Mouse (Mus musculus) embryonic facial prominence, embryonic 14.5 days (tissue): ENCODE data around the gene Art3. TPM values are rescaled to one million over a fixed set of nuclear protein-coding genes. Genes with fewer than 3 reads are reported as not detected.

Experiments used
- ATAC-seq: fragments of 200-750 bp; cut with Nextera tagmentation; 2 replicates; pipeline ENCODE4 v1.8.0; 2017; ENCODE audit warnings: low read depth, moderate number of reproducible peaks, moderate TSS enrichment
- DNase-seq: peaks from one replicate; pipeline ENCODE4 v3.0.0-alpha.2; 2015; ENCODE audit warnings: low spot score
- H3K27ac ChIP-seq: fragments of 300-500 bp; sonication (generic); replicated peaks from 2 replicates; pipeline ENCODE4 v1.5.1; 2014; ENCODE audit warnings: low read depth, mild to moderate bottlenecking, low read length, moderate library complexity
- H3K27me3 ChIP-seq: fragments of 300-500 bp; sonication (generic); replicated peaks from 2 replicates; pipeline ENCODE4 v1.6.1; 2014; ENCODE audit warnings: low read length; ENCODE audit not compliant: control insufficient read depth, insufficient read depth
- H3K36me3 ChIP-seq: fragments of 300-500 bp; sonication (generic); 2 replicates; pipeline ENCODE4 v1.6.1; 2014; ENCODE audit warnings: low read length, mixed read lengths; ENCODE audit not compliant: control insufficient read depth, insufficient read depth
- H3K4me1 ChIP-seq: fragments of 300-500 bp; sonication (generic); 2 replicates; pipeline ENCODE4 v1.6.1; 2014; ENCODE audit warnings: antibody characterized with exemption, low read length; ENCODE audit not compliant: control insufficient read depth, insufficient read depth
- H3K4me2 ChIP-seq: fragments of 300-500 bp; sonication (generic); 2 replicates; pipeline ENCODE4 v1.6.1; 2014; ENCODE audit warnings: low read depth, mild to moderate bottlenecking, low read length, moderate library complexity, mixed read lengths
- H3K4me3 ChIP-seq: fragments of 300-500 bp; sonication (generic); 2 replicates; pipeline ENCODE4 v1.5.1; 2014; ENCODE audit warnings: low read depth, mild to moderate bottlenecking, low read length
- H3K9ac ChIP-seq: fragments of 300-500 bp; sonication (generic); 2 replicates; pipeline ENCODE4 v1.6.1; 2014; ENCODE audit warnings: low read depth, mild to moderate bottlenecking, low read length, moderate library complexity, mixed read lengths
- H3K9me3 ChIP-seq: fragments of 300-500 bp; sonication (generic); 2 replicates; pipeline ENCODE4 v1.6.1; 2016; ENCODE audit warnings: low read length; ENCODE audit not compliant: control insufficient read depth
- WGBS: fragments of 180-500 bp; shearing (Covaris S2); extraction: QIAGEN DNeasy Blood & Tissue Kit; methylation state at CpG from one replicate; pipeline ENCODE4 v1.1.7; 2014; 5-methylcytosine and 5-hydroxymethylcytosine counted together
- polyA plus RNA-seq: library from polyadenylated mRNA; unstranded; fragments of >200 nt; fragmentation: Nextera tagmentation; extraction: Ambion mirVana; gene quantifications from 2 replicates; pipeline ENCODE4 v1.2.1, GENCODE M21; 2014

Art3 gene
- polyA plus RNA-seq, 1 experiment from 2014 or later = 10.3 TPM

- Histone ChIP-seq H3K4me1 (no peaks in the 10 kb centered on the region), H3K27ac (no peak overlapping the region), H3K9me3 (no peaks in the 10 kb centered on the region), H3K4me3 (no peak overlapping the region), H3K4me2 (no peak overlapping the region), H3K9ac (no peak overlapping the region), H3K36me3 (peaks cover 10% of the 10 kb centered on the region; the same call in 1 of the 2 replicates), H3K27me3 (no peaks in the 10 kb centered on the region)
- no peak for DNase-seq
- WGBS = 82% methylated on average over 9 of the region's 9 CpGs
- ATAC-seq = no peak
These were observed 77.9 kb downstream of the Art3 start for GRCm38 (mm10) chr5:92409361-92410155.

DNA sequence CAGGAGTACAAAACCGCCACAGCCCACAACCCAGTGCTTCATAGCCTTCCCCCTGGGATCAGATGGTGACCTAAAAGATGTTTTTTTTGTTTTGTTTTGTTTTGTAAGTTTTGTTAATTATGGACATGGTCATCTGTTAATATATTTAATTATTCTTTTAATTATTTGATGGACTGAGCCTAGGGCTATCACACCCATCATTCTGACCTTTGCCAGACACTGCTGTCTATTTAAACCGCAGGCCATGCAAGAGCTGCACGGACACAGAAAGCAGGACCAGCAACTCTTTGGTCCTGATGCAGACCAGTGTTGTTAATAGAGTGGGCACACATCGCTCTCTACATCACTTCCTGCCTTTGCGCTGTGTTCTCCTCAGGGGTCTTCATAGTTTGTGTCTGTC is 78.9 kb downstream of the Art3 start:
- H3K36me3 ChIP-seq = peaks cover 17% of the 10 kb centered on the region; the same call in 1 of the 2 replicates
- no peak for ATAC-seq
- WGBS = 82% methylated on average over 5 of the region's 5 CpGs

GRCm38 (mm10) chr5:92411461-92412140 is 80.0 kb downstream of the Art3 start:
- H3K36me3 ChIP-seq = peaks cover 22% of the 10 kb centered on the region
- H3K4me1 ChIP-seq = no peaks in the 10 kb centered on the region
- 66% methylated on average over 7 of the region's 7 CpGs for WGBS
- H3K9me3 ChIP-seq = no peaks in the 10 kb centered on the region
- no peak overlapping the region; the same call in 1 of the 2 replicates for H3K9ac ChIP-seq
- no peak for DNase-seq
- no peak overlapping the region for H3K4me2 ChIP-seq
- ATAC-seq = no peak
- no peak overlapping the region for H3K27ac ChIP-seq
- no peak overlapping the region for H3K4me3 ChIP-seq
- no peaks in the 10 kb centered on the region for H3K27me3 ChIP-seq

More for the DNA sequence above, 78.9 kb downstream of the Art3 start:
- H3K4me3 ChIP-seq = no peak overlapping the region
- H3K9me3 ChIP-seq = no peaks in the 10 kb centered on the region
- no peak for DNase-seq
- H3K4me1 ChIP-seq = no peaks in the 10 kb centered on the region
- no peak overlapping the region for H3K4me2 ChIP-seq
- H3K27ac ChIP-seq = no peak overlapping the region
- H3K27me3 ChIP-seq = no peaks in the 10 kb centered on the region
- H3K9ac ChIP-seq = no peak overlapping the region

DNA sequence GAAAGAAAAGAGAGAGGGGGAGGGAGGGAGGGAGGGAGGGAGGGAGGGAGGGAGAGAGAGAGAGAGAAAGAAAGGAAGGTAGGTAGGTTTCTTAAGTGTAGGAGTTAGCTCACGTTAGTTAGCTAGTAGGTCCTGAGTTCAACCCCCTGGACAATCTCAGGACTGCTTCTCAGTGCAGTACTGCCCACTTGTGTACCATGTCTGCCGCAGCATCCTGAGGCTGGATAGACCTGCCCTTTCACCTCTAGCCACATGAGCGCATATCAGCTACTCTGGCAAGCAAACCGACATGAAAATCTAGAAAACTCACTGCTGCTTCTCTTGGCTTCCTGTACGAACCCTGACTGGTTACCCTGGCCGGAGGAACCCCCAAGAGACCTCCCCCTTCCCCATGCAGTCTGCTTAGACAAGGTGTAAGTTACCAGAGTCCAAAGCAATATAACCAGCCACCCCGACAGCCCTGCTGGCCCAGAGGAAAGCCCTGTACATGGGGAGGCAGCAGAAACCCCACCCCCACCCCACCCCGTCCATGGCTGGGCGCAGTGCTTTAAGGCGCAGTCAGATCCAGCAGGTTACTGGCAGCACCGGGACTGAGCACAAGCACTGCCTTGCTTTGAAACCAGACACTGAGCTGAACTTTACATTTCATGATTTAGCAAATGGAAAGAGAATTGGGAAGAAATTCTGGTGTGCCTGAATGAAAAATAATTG is 81.8 kb downstream of the Art3 start:
- H3K36me3 ChIP-seq = peaks cover 39% of the 10 kb centered on the region
- no peak overlapping the region for H3K27ac ChIP-seq
- no peak overlapping the region for H3K9ac ChIP-seq
- 83% methylated on average over 11 of the region's 11 CpGs for WGBS
- DNase-seq (no peak), ATAC-seq (no peak)
- no peaks in the 10 kb centered on the region for H3K27me3 ChIP-seq
- no peak overlapping the region for H3K4me3 ChIP-seq
- H3K9me3 ChIP-seq = no peaks in the 10 kb centered on the region
- no peak overlapping the region for H3K4me2 ChIP-seq
- no peaks in the 10 kb centered on the region for H3K4me1 ChIP-seq

DNA sequence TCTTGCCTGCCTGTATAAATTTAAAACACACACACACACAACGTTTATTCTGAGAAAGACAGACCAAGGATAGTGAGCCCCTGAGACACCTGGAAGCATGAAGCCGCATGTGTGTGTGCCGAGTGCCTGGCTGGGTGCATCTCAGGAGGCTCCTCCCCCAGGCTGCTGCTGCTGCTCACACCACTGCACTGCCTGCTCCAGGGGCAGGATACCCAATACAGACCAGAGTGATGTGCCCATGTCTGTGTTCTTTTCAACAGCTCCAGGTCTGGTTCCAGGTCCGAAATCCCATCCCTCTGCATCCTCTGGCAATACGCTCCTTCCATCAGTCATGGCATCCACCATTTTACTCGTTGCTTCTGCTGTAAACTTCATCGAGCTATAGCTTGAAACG is 82.4 kb downstream of the Art3 start:
- no peak overlapping the region for H3K27ac ChIP-seq
- H3K27me3 ChIP-seq = no peaks in the 10 kb centered on the region
- no peak for ATAC-seq
- H3K4me2 ChIP-seq = no peak overlapping the region
- 75% methylated on average over 8 of the region's 8 CpGs for WGBS
- H3K4me3 ChIP-seq = no peak overlapping the region
- no peaks in the 10 kb centered on the region for H3K9me3 ChIP-seq
- no peak overlapping the region for H3K9ac ChIP-seq
- no peaks in the 10 kb centered on the region for H3K4me1 ChIP-seq
- peaks cover 45% of the 10 kb centered on the region for H3K36me3 ChIP-seq
- DNase-seq = no peak

- ATAC-seq (no peak), DNase-seq (no peak)
- 89% methylated on average over 11 of the region's 11 CpGs for WGBS
These were observed 92.5 kb downstream of the Art3 start for GRCm38 (mm10) chr5:92424126-92424525.

DNA sequence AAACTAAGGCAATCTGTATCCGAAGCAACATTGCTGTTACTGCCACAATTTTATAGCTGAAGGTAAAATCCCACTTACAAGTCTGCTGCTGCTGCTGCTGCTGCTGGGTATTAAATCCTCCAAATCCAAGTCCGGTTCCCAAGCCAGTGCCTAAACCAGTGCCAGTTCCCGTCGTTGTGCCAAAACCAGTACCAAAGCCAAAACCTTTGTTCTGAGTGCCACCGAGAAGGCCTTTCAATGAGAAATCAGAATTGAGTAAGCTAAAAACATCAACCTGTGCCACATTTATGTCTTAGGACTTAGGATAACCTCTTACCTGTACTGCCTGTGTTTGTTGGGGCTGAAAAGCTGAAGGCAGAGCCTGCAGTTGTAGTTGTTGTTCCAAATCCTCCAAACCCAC is 99.1 kb downstream of the Art3 start:
- no peak overlapping the region for H3K4me3 ChIP-seq
- H3K27me3 ChIP-seq = no peaks in the 10 kb centered on the region
- no peak overlapping the region for H3K27ac ChIP-seq
- 0 out of 2 replicates have a peak, but pooled peaks cover 6% of the 10 kb centered on the region for H3K9me3 ChIP-seq
- ATAC-seq = no peak
- no peak overlapping the region for H3K9ac ChIP-seq
- peaks cover 13% of the 10 kb centered on the region; the same call in 1 of the 2 replicates for H3K4me1 ChIP-seq
- peaks cover 41% of the 10 kb centered on the region for H3K36me3 ChIP-seq
- no peak for DNase-seq
- 90% methylated on average over 5 of the region's 5 CpGs for WGBS
- H3K4me2 ChIP-seq = no peak overlapping the region

More at GRCm38 (mm10) chr5:92424126-92424525, 92.5 kb downstream of the Art3 start:
- Histone ChIP-seq H3K9ac (no peak overlapping the region), H3K27me3 (no peaks in the 10 kb centered on the region), H3K27ac (no peak overlapping the region), H3K36me3 (peaks cover 95% of the 10 kb centered on the region), H3K4me3 (no peak overlapping the region), H3K9me3 (0 out of 2 replicates have a peak, but pooled peaks cover 6% of the 10 kb centered on the region), H3K4me2 (no peak overlapping the region), H3K4me1 (no peaks in the 10 kb centered on the region)

- peaks cover 13% of the 10 kb centered on the region; the same call in 1 of the 2 replicates for H3K4me1 ChIP-seq
- 87% methylated on average over 7 of the region's 7 CpGs for WGBS
- 0 out of 2 replicates have a peak, but pooled peaks cover 6% of the 10 kb centered on the region for H3K9me3 ChIP-seq
- no peak overlapping the region for H3K27ac ChIP-seq
- no peak overlapping the region for H3K4me2 ChIP-seq
- H3K27me3 ChIP-seq = no peaks in the 10 kb centered on the region
- H3K9ac ChIP-seq = no peak overlapping the region
- no peak for DNase-seq
- peaks cover 36% of the 10 kb centered on the region for H3K36me3 ChIP-seq
- H3K4me3 ChIP-seq = no peak overlapping the region
- ATAC-seq = no peak
These were observed 100.0 kb downstream of the Art3 start for GRCm38 (mm10) chr5:92431611-92432010.
